Mouse (Mus musculus) ES-Bruce4 (cell line): ENCODE data around the gene Evx2.

Source experiments
- CTCF ChIP-seq: IDR thresholded peaks from one replicate; pipeline ENCODE4 v1.8.1; 2011; ENCODE audit warnings: low read depth, low read length
- EP300 ChIP-seq: IDR thresholded peaks from 2 replicates; pipeline ENCODE4 v1.6.1; 2011; ENCODE audit warnings: low read depth, low read length; ENCODE audit not compliant: insufficient read depth
- POLR2A ChIP-seq: IDR thresholded peaks from one replicate; pipeline ENCODE4 v1.8.1; 2011; ENCODE audit warnings: low read length; ENCODE audit not compliant: insufficient read depth

- TF ChIP-seq CTCF (no peak), POLR2A (no peak), EP300 (no peak)
These were observed 36.6 kb upstream of the Evx2 start for GRCm38 (mm10) chr2:74695813-74696430.
